Mouse (Mus musculus) heart, adult 18-20 months (tissue): Measurements from ENCODE around the gene Nupr1l. TPM values are rescaled to one million over a fixed set of nuclear protein-coding genes. Genes with fewer than 3 reads are reported as not detected.

Experiments
- total RNA-seq, 2 experiments: library from RNA; stranded (reverse); gene quantifications; 2 replicates each; pipeline ENCODE4 v1.2.3; 2021

Gene Nupr1l
- total RNA-seq, 2 experiments from 2014 or later = 0.45 to 1.1 TPM

Other genes with a start within 250 kb of the Nupr1l start
- gene Zfp11, start 238.4 kb upstream of the Nupr1l start, total RNA-seq = 1 to 10 TPM; 2.4 to 2.9 TPM
- gene Sept14, start 200.0 kb upstream of the Nupr1l start, total RNA-seq = not detected
- gene Mrps17, start 193.0 kb upstream of the Nupr1l start, total RNA-seq = 10 to 100 TPM; 87.6 to 91.5 TPM
- 100 to 1,000 TPM; 843 to 897 TPM for gene Nipsnap2, start 183.5 kb upstream of the Nupr1l start, total RNA-seq
- gene Psph, start 121.1 kb upstream of the Nupr1l start, total RNA-seq = 10 to 100 TPM in 1 of 2 experiments, 1 to 10 TPM in 1; 8.9 to 10.7 TPM
- 10 to 100 TPM; 10.3 to 11.9 TPM for gene Sumf2, start 61.6 kb upstream of the Nupr1l start, total RNA-seq
- 1,000 to 10,000 TPM; 1,175 to 1,318 TPM for gene Chchd2, start 21.1 kb upstream of the Nupr1l start, total RNA-seq
- under 1 TPM; 0.46 to 0.69 TPM for gene Zbed5, start 12.8 kb upstream of the Nupr1l start, total RNA-seq
- 10 to 100 TPM; 14.3 to 14.7 TPM for gene Phkg1, start 10.0 kb upstream of the Nupr1l start, total RNA-seq
- gene Vkorc1l1, start 33.4 kb downstream of the Nupr1l start, total RNA-seq = 10 to 100 TPM; 14.6 to 18.4 TPM
- gene Gusb, start 94.5 kb downstream of the Nupr1l start, total RNA-seq = 10 to 100 TPM; 14.1 TPM
- gene Asl, start 120.7 kb downstream of the Nupr1l start, total RNA-seq = 1 to 10 TPM; 4.6 to 5.0 TPM
- gene Crcp, start 120.8 kb downstream of the Nupr1l start, total RNA-seq = 10 to 100 TPM; 13.8 to 14.8 TPM
- 1 to 10 TPM; 6.9 to 8.3 TPM for gene Tpst1, start 164.8 kb downstream of the Nupr1l start, total RNA-seq
- 1 to 10 TPM; 1.9 to 3.0 TPM for gene Kctd7, start 236.3 kb downstream of the Nupr1l start, total RNA-seq